Mouse (Mus musculus) activated CD4-positive, CD25-positive, alpha-beta regulatory T cell, adult 4 months (primary cell): ENCODE results near the gene Celf2. TPM values are rescaled to one million over a fixed set of nuclear protein-coding genes. Genes with fewer than 3 reads are reported as not detected.

Source experiments
- ATAC-seq: one replicate; pipeline ENCODE4 v1.8.0; 2017
- polyA plus RNA-seq, 2 experiments: library from polyadenylated mRNA; unstranded; fragments of 100-300 nt; shearing (Covaris generic); gene quantifications; one replicate each; pipeline ENCODE4 v1.2.1; 2017

Gene Celf2
- polyA plus RNA-seq, 2 experiments from 2014 or later: 182 to 204 TPM

- no peak for ATAC-seq
These were observed 660.0 kb downstream of the Celf2 start for GRCm38 (mm10) chr2:6849388-6849787.

- no peak for ATAC-seq
These were observed 679.3 kb downstream of the Celf2 start for GRCm38 (mm10) chr2:6830021-6830420.

- no peak for ATAC-seq
These were observed 681.8 kb downstream of the Celf2 start for GRCm38 (mm10) chr2:6827583-6827982.

GRCm38 (mm10) chr2:6823021-6823420, 686.3 kb downstream of the Celf2 start:
- no peak for ATAC-seq

- no peak for ATAC-seq
These were observed 687.8 kb downstream of the Celf2 start for GRCm38 (mm10) chr2:6821593-6821992.

GRCm38 (mm10) chr2:6815281-6815680, 694.1 kb downstream of the Celf2 start:
- ATAC-seq: no peak

GRCm38 (mm10) chr2:6808736-6809135, 700.6 kb downstream of the Celf2 start:
- ATAC-seq: no peak

GRCm38 (mm10) chr2:6796754-6797153, 712.6 kb downstream of the Celf2 start:
- no peak for ATAC-seq

- ATAC-seq: no peak
These were observed 713.3 kb downstream of the Celf2 start for GRCm38 (mm10) chr2:6795995-6796588.

- ATAC-seq: no peak
These were observed 714.5 kb downstream of the Celf2 start for GRCm38 (mm10) chr2:6794858-6795257.

- ATAC-seq: no peak
These were observed 718.5 kb downstream of the Celf2 start for GRCm38 (mm10) chr2:6790876-6791275.

GRCm38 (mm10) chr2:6786494-6787144, 722.7 kb downstream of the Celf2 start:
- peak; percentile 77 for ATAC-seq

- ATAC-seq: no peak
These were observed 739.1 kb downstream of the Celf2 start for GRCm38 (mm10) chr2:6770214-6770613.

GRCm38 (mm10) chr2:6762381-6762780, 747.0 kb downstream of the Celf2 start:
- no peak for ATAC-seq

GRCm38 (mm10) chr2:6743173-6743572, 766.2 kb downstream of the Celf2 start:
- ATAC-seq: no peak

- no peak for ATAC-seq
These were observed 769.2 kb downstream of the Celf2 start for GRCm38 (mm10) chr2:6739998-6740668.

- no peak for ATAC-seq
These were observed 777.3 kb downstream of the Celf2 start for GRCm38 (mm10) chr2:6732026-6732425.

GRCm38 (mm10) chr2:6730860-6731259, 778.5 kb downstream of the Celf2 start:
- no peak for ATAC-seq

- no peak for ATAC-seq
These were observed 779.4 kb downstream of the Celf2 start for GRCm38 (mm10) chr2:6729984-6730383.

- ATAC-seq: no peak
These were observed 780.5 kb downstream of the Celf2 start for GRCm38 (mm10) chr2:6728840-6729252.

- ATAC-seq: no peak
These were observed 782.0 kb downstream of the Celf2 start for GRCm38 (mm10) chr2:6727366-6727765.

- ATAC-seq: no peak
These were observed 783.3 kb downstream of the Celf2 start for GRCm38 (mm10) chr2:6726071-6726470.

- ATAC-seq: peak; percentile 66
These were observed 785.8 kb downstream of the Celf2 start for GRCm38 (mm10) chr2:6723602-6724001.
